Mouse (Mus musculus) left cerebral cortex, adult 2 months (tissue): ENCODE measurements around the gene A630001G21Rik. TPM values are rescaled to one million over a fixed set of nuclear protein-coding genes. Genes with fewer than 3 reads are reported as not detected.

Experiments used
- DNase-seq, 2 experiments: peaks; one replicate each; pipeline ENCODE4 v3.0.0; 2021 to 2022; ENCODE audit warnings: low spot score in 2 of 2, mixed read lengths in 1 of 2; ENCODE audit errors: extremely low spot score in 1 of 2
- H3K27ac ChIP-seq: fragments of 200-600 bp; 2 replicates; pipeline ENCODE4 v1.8.1; 2022
- H3K4me3 ChIP-seq: fragments of 200-600 bp; 2 replicates; pipeline ENCODE4 v1.8.1; 2022
- CTCF ChIP-seq: fragments of 200-600 bp; IDR thresholded peaks from 2 replicates; pipeline ENCODE4 v1.8.1; 2022; ENCODE audit warnings: antibody characterized with exemption, mild to moderate bottlenecking, moderate library complexity
- intact Hi-C: fragments of 180-260 bp; cut with DNase I; formaldehyde crosslinking; loops from one replicate; pipeline ENCODE4 v1.15.1; 2025
- total RNA-seq, 2 experiments: library from RNA; stranded (reverse); gene quantifications; 2 replicates each; pipeline ENCODE4 v1.2.3; 2021

Gene A630001G21Rik
- total RNA-seq, 2 experiments from 2014 or later: not detected

DNA sequence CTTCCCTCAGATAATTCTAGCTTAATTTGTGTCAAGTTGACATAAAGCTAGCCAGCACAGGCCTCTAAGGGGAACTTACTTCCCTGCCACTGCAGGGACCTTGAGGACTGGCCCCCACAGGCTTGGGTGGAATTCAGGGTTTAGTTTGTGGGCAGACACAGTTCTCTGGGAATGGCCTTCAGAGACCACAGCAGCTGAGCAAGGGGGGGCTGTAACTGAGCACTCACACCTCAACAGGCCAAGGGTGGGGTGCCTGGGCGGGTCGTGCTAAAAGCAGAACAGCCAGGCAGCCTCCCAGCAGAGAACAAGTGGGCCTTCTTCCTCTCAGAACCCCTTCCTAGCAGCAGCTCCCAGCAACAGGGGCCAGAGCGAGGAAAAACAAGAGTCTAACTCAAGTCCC lies 12.3 kb downstream of the A630001G21Rik start:
- TF ChIP-seq CTCF: no peak
- Histone ChIP-seq H3K4me3 (no peak overlapping the region), H3K27ac (no peak overlapping the region)
- intact Hi-C loops: no loop called here
- no peak for DNase-seq

DNA sequence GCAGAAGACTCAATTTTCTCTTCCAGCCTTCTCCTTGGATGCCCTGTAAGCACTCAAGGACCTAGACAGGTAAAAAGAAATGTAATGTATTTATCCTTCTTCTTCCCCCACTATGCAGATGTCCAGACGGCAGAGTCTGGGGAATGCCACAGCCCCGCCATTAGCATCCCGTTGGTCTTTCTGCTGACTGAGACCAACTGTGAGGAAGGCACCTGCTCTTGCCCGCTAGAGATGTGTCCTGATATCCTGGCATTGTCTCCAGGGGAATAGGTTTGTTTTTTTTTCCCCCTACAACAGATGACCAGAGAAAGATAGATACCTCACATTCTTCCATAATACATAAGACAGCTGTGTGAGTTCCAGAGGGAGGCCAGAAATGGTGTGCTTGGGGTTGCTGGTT lies 14.2 kb downstream of the A630001G21Rik start:
- intact Hi-C loops: no loop called here
- DNase-seq: no peak
- no peak overlapping the region for H3K4me3 ChIP-seq
- no peak overlapping the region for H3K27ac ChIP-seq
- TF ChIP-seq CTCF: no peak

DNA sequence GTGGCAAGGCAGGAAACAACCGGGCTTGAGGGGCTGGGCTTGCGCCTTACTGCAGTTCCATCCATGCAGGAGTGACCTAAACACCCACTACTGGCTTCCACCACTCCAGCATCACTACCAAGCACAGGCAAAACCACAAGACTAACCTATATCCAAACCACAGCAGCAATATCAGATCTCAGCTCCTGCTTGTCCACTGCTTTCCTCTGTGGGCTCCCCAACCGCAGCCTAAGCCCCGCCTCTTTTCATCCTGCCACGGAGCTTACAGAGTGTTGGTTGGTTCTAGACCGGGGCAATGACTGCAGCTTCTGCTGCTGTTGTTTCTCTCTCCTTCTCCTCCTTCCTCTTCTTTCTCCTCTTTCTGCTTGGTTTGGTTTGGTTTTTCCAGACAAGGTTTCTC lies 15.1 kb downstream of the A630001G21Rik start:
- DNase-seq: no peak
- intact Hi-C loops: no loop called here
- H3K27ac ChIP-seq: no peak overlapping the region
- no peak for TF ChIP-seq CTCF
- no peak overlapping the region for H3K4me3 ChIP-seq

DNA sequence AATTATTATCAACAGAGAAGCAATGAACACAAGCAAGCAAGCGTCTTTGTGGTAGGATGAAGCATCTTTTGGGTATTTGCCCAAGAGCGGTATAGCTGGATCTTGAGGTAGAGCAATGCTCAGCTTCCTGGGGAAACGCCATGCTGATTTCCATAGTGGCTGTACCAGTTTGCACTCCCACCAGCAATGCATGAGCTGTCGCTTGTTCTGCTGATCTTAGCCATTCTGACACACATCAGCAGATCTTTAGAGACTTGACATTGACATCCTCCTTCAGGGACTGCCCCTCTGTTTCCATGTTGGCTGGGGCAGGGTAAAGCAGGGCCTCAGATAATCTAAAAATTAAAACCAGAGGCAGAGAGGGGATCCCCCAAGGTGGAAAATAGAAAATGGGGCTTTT lies 16.8 kb downstream of the A630001G21Rik start:
- no peak overlapping the region for H3K27ac ChIP-seq
- no peak overlapping the region for H3K4me3 ChIP-seq
- intact Hi-C loops: no loop called here
- no peak for DNase-seq
- TF ChIP-seq CTCF: no peak

DNA sequence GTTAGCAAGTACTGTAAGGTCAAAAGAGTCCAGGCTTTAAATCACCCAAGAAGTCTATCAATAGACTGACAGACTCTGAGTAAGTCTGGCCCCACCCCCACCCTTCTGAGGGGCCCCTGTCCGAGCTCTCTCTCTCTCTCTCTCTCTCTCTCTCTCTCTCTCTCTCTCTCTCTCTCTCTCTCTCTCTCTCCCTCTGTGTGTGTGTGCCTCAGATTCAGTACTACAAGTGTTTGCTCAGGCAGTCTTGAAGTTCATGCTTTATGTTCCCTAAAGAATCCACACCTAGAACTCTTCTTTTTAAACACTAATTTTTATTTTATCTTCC lies 19.5 kb downstream of the A630001G21Rik start:
- DNase-seq: no peak
- Histone ChIP-seq H3K4me3 (no peak overlapping the region), H3K27ac (no peak overlapping the region)
- no peak for TF ChIP-seq CTCF
- intact Hi-C loops: loop anchor here (2.0 kb wide), 1 partner anchor 34 kb away; the partner anchor contains the start of gene Cab39

DNA sequence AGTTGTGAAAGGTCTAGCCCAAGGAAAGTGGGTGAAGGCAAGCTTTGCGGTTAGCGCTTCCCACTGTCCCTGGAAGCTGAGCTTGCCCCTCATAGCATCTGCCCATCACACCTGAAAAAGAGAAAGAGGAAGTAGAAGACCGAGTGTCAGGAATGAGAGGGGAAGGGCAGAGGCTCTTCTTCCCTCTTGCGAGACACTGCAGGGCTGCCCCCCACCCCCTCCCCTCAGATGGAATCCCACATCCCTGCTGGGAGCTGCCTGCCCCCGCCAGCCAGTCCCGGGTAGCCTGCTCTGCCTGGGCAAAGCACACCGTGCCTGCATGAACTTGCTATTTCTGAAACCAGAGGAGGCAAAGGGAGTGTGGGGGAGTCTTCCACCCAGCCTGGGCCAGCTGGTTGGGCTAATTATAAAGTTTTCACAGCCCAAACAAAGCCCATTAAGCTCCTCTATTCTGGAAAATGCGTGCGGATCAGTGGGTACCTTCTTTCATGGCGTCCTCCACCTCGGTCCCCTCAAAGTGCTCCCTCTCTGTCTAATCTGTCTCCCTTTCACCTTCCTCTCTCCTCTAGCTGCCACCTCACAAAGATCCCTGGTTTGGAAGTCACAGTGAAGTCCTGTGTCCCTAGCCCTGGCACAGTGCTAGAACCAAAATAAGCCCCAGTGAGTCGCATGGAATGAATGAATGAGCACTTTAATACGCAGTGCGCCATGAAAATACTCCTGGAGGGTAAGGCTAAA lies 20.0 kb downstream of the A630001G21Rik start:
- peak in 1 of 2 experiments; percentile 31 for DNase-seq
- Histone ChIP-seq H3K4me3 (no peak overlapping the region), H3K27ac (no peak overlapping the region)
- intact Hi-C loops: loop anchor here (2.0 kb wide), 1 partner anchor 34 kb away; the partner anchor contains the start of gene Cab39
- no peak for TF ChIP-seq CTCF

DNA sequence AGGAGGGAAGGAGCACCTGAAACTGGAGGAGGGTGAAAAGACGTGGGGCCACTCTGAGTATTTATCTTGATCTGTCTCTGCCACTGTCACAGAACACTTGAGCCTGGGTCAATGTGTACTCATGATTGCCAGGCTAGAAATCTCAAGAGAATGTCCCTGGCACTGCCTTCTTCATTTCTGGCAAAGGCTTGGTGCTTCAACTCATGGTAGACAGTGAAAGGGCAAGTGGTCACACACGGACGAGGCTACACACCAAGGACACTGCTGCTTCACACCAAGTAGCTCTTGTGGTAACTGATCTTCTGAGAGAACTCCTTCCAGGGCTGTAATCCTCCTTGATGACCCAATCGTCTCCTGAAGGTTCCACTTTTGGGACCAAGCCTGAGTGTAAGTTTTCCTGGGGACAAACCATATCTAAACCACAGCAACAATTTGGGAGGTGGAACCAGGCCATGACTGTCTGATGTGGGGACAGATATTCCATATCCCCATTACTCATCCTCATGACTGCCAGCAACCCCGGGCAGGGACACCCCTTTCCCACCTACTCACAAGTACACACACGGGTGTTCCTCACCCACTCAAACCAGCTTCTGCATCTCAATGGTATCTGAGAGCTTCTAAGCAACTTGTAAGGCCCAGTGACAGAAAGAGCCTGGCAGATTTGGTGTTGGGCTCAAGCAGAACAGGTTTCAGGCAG lies 20.8 kb downstream of the A630001G21Rik start:
- no peak overlapping the region for H3K27ac ChIP-seq
- peak in 1 of 2 experiments; percentile 19 for DNase-seq
- intact Hi-C loops: loop anchor here (2.0 kb wide), 1 partner anchor 35 kb away; the partner anchor contains the start of gene Cab39
- H3K4me3 ChIP-seq: no peak overlapping the region
- no peak for TF ChIP-seq CTCF

DNA sequence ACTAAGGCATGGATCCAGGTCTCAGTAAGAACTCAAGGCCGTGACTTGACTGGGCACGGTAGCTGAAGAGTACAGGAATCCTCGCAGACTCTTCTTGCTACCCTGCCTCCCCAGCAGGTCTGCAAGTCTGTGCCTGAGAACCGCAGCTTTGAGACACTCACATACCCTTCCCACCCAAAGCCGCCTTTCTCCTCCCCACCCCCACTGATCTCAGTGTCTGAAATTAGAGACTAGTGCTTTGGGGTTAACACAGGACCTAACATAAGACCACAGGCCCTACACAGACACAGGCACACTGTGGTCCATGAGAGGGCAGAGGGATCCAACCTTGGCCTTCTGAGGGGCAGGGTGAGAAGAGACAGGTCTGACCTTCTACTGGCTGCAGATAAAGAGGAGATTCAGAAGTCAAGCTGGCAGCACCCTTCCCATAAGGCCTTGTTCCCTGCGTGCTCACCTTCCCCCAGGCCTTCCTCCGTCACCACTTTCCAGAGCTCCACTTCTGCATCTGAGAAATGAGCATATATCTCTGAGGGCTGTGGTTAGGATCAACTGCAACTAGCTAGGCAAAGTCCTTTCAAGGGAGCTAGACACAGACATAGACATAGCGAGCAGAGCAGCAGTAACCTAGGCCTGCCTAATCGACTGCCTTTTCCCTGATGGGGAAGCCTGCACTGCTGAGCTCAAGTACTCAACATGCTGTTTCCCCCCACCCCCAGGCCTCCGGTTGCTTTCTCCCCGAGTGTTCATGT lies 26.3 kb downstream of the A630001G21Rik start:
- TF ChIP-seq CTCF: no peak
- intact Hi-C loops: no loop called here
- no peak for DNase-seq
- no peak overlapping the region for H3K27ac ChIP-seq
- H3K4me3 ChIP-seq: no peak overlapping the region

DNA sequence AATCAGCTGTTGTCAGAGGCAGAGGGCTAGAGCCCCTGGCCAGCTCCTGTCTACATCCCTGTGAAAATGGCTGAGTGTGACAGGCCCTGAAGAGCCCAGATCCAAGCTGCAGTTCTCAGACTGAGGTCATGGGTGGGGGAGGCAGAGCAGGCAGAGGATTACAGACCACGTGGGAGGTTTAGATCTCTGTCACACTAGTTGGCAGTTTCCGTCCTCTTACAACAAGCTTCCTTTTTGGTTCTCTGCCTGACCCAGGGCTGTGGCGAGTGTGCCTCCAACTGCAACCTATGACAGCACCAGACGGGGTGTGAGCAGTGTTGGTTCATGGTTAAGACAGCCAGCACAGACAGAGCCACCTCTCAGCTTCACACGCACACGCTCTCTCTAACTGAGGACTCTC lies 26.9 kb downstream of the A630001G21Rik start:
- no peak for DNase-seq
- TF ChIP-seq CTCF: no peak
- intact Hi-C loops: no loop called here
- Histone ChIP-seq H3K4me3 (no peak overlapping the region), H3K27ac (no peak overlapping the region)

DNA sequence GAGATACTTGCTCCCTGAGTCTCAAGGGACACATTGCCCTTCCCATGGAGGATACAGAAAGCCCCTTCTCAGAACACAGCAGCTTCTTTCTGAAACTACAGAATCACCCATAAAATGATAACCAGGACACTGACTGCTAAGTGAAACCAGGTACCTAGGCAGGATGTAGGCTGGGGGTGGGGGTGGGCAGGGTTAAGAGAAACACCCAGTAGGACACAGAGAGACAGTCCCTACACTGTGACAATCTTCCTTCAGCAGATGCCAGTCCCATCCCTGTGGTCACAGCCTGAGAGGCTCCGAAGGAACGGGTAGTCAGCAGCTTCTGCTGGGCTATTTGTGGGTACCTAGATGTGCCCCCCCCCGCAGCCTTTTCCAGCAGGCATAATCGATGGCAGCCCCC lies 27.8 kb downstream of the A630001G21Rik start:
- Histone ChIP-seq H3K4me3 (no peak overlapping the region), H3K27ac (no peak overlapping the region)
- intact Hi-C loops: no loop called here
- DNase-seq: no peak
- TF ChIP-seq CTCF: no peak

DNA sequence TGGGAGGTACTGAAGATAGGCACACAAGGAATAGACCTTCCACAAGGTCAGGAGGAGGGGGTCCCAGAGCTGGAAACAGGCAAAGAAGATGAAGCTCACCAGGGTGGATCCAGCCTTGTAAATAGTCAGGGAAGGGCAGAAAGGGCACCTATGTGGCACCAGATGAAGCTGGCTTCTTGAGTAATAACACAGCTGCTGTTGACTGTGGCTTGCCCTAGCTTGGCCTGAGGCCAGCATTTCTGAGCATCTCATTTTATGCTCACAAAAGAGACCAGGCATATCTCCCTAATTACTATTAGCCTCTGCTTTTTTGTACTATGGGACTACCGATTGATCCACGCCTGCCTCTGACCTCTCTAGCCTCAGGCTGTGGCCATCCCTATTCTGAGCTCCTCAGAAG lies 28.6 kb downstream of the A630001G21Rik start:
- no peak overlapping the region for H3K27ac ChIP-seq
- DNase-seq: no peak
- H3K4me3 ChIP-seq: no peak overlapping the region
- TF ChIP-seq CTCF: no peak
- intact Hi-C loops: no loop called here

DNA sequence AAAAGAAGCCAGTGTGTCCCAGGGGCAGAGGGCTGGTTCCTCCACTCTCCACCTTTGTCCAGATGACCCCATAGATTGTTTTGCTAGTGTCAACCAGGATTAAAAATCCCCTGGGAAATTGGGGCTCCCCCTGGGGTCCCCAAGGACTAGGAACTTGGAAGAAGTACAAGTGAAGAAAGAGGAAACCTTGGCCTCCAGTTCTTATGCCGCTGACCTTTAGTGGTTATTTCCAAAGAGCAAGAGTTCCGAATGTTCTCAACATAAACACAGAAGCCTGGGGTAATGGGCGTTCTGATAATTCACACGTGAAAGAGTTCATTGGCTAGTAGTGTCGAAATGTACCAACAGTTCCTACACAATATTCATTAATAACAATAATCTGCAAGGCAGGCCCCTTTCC lies 31.9 kb downstream of the A630001G21Rik start:
- no peak for TF ChIP-seq CTCF
- no peak for DNase-seq
- intact Hi-C loops: no loop called here
- Histone ChIP-seq H3K27ac (no peak overlapping the region), H3K4me3 (no peak overlapping the region)
